Mouse (Mus musculus) adipocyte (in vitro differentiated cells): ENCODE measurements at regions not wholly inside any gene's neighbourhood (a gene's known extent, or its start where the extent isn't known, plus 50 kb on each side); places are given as distances from the start of the nearest gene placed in this dataset.
A peak's percentile ranks its signal among the peaks of the same experiment; 100 is the strongest.

Experiments used
- DNase-seq: peaks from one replicate; pipeline ENCODE4 v3.0.0-alpha.2; 2016; ENCODE audit warnings: low spot score

DNA sequence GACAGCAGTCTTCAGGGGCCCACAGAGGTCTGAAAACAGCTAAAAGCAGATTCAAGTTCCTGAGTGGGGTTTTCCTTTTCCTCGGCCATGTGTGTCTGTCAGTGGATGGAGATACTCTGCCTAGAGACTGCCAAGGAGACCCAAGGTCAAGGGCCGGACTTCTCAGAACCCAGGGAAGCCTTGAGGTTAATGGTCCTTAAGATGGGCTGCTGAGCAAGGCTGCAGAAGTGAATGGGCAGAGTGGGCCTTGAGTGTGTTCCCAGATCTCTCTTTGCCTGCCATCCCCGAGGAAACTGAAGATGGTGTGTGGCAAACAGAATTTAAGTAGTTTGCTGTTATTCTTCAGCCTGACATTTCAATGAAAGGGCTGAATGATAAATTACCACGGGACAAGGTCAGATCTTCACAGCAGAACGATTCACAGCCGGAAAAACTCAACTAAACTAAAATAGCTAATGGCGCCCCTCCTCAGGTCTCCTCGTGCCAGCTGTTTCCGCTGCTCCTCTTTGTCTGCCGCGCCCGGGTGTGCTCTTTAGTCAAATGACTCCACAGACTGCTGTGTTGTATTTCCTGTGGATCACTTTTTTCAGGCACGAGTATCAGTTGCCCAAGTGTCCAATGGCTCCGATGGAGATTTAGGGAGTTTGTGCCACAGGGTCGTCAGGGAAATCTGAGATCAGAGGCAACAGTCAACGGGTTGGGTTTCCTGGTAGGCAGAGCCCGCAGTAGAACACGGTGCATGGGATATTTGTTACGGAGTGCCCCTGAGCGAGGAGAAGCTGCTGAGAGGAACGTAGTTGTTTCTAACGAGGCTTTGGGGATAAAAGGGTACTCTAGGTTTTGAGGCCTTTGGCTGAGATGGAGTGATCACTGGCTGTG is 93.5 kb upstream of the Tut7 start:
- DNase-seq: no peak

DNA sequence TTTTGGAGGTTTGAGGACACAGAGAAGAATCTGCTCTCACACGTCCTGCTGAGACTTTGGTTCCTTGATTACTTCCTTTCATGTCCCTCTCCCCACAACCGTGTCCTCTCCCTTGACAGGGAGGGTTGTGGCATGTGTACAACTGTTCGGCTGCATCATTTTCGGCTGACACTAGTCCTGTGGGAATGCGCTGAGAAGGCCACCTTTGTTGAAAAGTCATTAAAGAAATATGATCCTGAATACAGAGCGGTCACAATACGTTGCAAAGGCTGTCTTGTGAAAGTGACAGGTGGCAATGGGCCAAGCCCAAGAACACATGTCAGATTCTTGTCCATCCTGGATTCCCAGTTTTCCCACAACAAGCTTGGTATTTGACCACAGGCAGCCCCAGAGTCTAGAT is 92.8 kb upstream of the Tut7 start:
- no peak for DNase-seq

DNA sequence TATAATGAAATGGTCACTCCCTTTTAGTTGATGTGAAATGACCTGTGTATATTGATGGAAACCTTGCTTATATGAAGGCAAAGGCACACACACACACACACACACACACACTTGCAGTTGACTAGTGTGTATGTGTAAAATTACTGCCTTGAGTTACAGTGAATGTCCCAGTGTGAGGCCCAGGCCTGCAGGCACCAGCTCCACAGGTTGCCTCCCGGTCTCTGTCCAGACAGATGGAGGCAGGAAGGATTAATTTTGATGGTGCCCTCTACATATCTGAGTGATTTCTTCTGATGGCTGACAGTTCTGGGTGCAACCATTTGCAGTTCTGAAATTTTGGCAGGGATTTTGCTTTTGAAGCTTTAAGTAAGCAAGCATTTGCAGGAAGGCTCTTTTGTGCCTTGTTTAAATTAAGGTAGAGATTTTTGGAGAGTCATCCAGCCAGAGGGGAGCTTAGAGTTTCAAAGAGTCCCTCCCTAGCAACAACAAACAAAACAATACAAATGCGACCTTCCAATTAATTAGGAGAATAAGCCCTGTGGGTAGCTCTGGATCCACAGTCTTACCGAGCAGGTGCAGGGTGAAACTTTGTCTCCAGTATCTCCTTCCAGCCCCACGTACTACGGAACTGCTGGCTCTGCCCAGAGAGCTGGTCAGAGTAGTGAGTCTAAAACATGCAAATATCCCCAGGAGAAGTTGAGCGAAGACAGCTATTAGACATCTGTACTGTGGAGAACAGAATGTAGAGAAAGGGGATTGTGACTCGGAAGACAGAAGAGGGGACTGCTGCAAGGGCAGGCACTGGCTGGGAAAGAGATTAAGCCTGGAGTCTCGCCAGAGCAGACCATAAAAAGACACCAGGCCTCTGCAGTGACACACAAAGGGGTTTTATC is 87.5 kb upstream of the Tut7 start:
- no peak for DNase-seq

DNA sequence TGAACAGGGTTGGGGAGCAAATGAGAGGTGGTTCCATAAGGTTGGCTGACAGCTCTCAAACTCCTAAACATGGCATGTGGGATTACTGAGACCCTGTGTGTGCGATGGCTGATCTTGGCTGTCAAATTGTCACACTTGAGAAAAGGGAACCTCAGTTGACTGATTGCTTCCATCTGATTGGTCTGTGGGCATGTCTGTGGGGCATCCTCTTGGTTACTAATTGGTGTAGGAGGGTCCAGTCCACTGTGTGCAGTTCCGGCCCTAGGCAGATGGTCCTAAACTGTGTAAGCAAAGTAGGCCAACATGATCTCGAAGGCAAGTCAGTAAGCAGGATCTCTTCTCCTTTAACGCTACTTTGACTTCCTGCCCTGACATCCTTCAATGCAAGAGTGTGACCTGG is 86.5 kb upstream of the Tut7 start:
- DNase-seq: no peak

DNA sequence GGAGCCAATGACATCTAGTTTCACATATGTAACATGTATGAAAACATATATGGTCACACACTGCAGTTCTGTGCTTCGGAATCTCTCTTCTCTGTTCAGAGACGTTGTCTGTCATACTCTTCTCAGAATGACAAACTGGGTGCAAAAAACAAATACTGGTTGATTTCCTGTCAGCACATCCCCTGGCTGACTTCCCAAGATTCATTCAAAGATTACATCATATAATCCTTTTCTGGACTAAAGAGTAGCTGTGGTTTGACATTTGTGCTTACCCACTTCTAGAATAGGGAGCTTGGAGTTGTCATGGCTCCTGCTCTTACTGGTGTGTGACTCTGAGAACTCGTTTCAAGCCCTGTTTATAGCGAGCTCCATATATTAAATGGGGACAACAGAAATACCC is 85.8 kb upstream of the Tut7 start:
- DNase-seq: peak; percentile 86

DNA sequence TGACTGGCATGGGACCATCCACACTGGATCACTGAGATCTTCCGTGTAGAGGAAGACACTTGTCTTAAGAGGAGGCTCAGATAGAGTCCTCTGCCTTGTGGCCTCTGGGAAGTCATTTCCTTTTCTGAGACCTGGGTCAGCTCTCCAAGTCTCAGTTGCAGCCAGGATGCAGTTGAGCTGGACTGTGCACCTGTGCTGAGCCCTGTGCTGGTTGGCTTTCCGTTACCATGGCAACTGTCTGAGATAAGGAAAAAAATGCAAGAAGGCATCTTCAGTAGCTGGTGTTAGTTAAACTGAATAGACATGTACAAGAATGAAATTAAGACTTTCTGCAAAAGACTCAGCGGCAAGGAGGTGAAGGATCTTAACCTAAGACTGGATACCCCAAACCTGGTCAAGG is 82.5 kb upstream of the Tut7 start:
- no peak for DNase-seq

DNA sequence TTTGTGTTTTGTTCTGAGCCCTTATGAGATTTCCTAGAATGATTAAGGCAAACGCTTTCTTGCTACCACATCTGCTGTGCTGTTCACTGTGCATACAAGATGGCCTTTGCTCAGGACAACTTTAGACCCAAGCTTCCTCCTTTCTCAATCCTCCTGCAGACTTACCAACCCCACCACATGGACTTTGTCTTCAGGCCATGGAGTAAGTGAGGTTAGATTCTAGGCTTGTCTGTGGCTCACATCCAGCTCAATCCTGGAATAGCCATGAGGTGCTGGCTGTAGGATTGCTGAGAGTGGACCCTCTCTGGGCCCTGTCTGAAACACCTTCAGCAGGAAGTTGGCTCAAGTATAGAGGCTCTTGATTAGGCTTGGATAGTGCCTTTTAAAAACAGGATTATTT is 81.5 kb upstream of the Tut7 start:
- DNase-seq: no peak

DNA sequence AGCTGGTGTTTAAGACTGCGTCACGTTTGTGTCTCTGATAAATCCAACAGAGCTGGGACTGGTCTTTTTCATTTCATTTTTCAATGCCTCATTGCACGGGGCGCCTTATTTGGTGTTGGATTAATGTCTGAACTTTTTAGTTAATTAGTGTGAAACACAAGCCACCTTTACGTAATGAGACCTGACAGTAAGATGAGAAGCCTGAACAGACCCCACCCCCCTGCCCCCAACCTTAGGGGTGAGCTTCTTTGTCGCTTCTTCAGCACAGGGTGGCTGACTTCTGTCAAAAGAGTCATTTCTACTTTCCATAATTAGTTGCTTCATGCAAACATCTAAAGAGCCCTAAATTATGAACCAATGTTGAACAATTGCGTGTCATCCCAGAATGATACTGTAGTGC is 76.6 kb upstream of the Tut7 start:
- DNase-seq: no peak

DNA sequence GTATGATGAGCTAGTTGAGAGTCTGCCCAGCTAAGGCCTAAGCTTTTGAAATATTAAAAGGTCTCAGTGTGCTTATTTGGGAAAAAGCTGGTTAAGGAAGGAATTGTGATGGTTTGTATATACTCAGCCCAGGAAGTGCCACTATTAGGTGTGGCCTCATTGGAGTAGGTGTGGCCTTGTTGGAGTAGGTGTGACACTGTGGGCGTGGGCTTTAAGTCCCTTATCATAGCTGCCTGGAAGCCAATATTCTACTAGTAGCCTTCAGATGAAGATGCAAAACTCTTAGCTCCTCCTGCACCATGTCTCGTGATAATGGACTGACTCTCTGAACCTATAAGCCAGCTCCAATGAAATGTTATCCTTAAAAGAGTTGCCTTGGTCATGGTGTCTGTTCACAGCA is 72.8 kb upstream of the Tut7 start:
- no peak for DNase-seq

DNA sequence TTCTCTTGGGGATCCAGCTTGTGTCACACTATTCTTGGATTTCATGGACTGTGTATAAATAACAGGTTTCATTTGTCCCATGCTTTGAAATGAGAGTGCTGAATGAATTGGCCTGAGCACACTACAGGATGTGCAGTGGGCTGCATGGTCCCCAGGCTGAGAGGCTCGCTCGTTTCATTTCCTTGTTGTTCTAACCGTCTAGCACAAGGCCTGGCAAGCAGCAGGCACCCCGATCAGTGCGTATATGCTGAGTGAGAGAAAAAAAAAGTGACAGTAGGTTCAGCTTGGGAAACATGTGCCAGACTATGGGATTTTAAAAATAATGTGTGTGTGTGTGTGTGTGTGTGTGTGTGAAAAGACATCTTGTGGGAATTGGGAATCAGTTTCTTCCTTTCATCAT is 71.1 kb upstream of the Tut7 start:
- no peak for DNase-seq

DNA sequence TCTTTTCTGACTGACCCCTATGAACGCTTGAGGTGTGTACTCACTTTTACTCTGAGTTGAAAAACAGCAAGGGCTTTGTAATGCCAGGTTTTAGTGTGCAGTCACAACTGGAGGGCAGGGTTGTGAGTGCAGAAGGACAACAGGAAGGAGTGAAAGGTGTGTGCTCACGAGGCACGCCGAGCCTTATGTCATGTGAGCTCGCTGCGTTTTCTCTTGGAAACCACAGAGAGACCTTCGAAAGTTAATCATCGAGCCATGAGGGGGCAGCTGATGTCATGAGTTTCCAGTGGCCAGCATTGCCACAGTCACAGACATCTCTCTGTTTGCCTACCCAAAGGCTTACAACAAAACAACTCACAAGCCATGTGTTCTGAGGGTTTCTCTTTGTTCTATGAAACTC is 70.0 kb upstream of the Tut7 start:
- DNase-seq: no peak

DNA sequence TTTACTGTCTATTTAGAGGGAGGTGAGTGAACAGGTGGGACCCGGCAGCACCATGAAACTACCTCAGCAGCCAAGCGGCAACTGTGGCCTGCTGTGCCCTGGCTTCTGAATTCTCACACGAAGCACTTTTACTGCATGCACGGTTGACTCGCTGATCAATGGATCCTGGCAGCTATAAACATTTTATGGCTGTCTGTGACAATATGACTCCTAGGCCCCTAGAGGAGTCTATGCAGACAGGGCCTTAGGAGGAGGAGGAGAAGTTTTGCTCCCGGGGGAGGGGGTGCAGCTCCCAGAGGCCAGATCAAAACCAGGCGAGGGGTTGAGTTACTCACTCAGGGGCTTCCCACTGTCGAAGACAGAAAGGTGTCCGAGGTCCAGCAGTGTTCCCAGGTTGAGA is 69.4 kb upstream of the Tut7 start:
- DNase-seq: no peak

DNA sequence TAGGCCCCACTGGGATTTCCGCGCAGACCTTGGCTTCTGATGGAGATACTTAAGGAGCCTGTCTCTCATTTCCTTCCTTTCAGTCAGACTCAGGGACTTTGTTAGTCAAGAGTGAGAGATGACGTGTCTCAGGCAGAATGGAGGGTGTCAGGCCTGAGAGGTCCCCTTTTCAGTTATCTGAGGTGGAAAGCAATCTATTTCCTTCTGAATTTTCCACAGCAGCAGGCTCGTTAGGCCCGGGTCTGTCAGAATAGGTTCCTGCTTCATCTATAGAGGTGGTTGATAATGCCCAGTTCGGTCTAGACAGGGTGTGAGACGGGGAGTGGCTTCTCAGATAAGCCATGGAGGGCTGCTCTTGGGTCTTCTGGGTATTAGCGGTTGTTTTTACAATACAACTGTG is 68.8 kb upstream of the Tut7 start:
- DNase-seq: no peak

DNA sequence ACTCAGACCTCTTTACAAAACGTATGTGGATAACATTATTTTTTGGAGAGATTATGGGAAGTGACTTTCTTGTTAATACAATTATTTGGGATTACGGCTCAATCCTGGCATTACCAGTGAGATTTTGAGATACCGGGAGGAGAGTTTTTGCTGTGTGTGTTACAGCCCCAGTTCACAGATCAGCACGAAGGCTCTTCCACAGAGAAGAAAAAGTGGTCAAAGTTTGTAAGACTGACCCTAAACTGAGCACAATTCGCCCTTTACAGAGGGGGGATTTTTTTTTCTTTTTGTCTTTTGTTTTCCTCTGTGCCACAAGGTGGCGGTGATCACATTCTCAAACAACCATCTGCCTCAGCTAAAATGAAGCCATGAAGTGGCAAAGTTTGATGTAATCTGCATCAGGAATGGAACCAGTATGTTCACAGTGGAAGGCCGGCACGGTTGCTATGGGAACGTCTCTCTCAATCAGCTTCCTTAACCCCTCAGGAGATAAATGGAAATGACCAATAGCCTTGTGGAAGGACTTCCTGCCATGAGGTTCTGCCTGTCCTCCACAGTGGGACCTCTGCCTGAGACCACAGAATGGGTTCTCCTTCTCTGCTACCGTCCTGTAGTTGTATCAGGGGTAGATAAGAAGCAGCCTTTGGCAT is 66.6 kb upstream of the Tut7 start:
- peak; percentile 83 for DNase-seq

DNA sequence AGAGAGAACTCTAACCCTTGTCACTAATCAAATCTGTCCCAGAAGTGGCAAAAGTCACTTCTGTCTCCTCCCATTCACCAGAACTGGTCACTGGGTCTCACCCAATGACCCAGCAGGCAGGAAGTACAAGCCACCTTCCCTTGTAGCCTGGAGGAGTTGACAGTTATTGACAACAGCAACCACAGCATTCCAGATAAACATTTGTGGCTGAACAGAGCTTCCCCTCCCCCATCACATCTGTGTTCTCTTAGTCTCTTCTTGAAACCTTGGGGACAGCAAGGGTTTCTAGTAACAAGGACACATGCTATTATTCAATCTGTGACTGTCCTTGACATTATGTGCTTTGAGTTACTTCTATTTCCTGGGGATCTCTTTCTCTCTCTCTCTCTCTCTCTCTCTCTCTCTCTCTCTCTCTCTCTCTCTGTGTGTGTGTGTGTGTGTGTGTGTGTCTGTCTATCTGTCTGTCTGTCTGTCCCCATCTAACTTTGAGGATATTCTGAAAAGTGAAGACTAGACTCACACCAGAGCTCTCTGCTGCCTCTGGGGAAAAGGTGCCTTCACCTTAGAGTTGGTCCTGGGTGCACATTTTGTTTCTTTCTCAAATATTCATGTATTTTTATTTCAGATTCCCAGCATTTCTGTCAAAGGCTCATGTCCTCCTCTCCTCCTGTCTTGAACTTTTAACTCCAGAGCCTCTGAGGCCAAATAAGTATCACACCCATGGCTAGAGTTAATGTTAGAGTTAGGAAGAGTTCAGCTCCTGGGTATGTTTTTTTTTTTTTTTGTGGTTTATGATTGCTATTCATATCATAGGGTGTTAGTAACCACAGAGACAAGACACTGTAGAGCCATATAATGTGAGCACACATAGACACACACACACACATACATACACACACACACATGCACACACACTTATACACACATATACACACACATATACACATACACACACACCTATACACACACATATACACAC is 65.4 kb upstream of the Tut7 start:
- DNase-seq: peak; percentile 80

DNA sequence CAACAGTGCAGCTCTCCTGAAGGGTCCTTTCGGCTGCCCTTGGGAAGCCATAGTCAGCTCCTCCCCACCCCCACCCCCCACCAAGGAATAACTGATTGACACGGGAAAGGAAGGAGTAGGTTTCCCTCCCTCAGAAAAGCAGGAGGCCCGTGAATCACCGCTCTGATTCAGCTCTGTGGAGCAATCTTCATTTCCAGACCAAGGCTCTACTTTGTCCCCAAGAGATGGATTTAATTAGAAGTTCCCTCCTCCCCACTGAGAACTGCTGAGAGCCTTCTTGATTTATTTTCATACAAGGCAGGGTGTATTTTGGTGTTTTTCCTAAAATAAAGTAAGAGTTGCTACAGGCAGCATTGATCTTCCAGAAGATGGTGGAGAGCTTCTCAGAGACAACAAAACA is 64.4 kb upstream of the Tut7 start:
- peak; percentile 75 for DNase-seq

DNA sequence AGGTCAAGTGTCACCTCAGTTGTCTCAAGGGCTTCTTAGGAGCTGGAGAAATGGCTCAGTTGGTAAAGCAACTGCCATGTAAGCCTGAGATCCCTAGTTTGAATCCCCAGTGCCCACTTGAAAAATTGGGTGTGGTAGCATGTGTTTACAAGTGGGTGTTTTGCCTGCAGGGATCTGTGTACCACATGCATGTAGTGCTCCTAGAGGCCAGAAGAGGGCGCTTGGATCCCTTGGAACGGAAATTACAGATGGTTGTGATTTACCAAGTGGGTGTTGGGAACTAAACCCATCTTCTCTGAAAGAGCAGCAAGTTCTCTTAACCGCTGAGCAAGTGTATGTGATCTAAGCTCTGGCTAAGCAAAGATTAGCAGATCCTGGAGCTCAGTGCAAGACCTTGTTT is 63.6 kb upstream of the Tut7 start:
- DNase-seq: peak; percentile 35

DNA sequence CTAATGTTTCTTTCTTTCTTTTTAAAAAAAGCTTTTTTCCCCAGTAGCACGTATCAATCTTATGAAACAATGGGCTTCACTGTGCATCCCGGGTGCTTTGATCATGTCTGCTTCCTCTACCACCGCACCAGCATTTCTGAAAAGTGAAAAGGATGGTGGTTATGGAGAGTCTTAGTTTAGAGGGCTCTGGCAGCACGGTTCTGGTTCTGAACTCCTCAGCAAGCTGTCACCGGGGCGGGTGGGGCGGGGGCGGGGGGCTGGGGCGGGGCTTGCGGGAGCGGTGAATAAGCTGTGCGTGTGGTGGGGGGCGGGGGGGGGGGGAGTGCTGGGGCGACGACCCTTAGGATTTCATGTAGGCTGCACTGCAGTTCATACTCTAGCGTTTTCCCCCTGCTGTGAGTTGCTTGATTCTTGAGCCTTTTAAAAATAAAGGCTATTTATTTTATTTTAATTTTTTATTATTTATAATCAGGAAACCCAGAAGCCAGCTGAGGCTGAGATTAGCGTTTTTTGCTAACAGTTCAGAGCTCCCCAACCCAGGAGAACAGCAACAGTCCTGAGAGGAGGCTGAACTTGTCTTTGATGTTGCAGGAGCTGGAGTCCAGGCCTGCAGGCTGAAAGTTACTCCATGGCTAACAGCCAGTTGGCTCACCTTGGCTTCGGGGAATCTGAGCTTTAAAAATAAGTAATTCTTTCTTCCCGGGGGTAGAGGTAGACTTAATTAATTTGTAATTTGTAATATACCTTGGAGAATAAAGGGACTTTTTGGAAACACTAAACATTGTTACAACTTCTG is 59.2 kb upstream of the Tut7 start:
- DNase-seq: no peak

DNA sequence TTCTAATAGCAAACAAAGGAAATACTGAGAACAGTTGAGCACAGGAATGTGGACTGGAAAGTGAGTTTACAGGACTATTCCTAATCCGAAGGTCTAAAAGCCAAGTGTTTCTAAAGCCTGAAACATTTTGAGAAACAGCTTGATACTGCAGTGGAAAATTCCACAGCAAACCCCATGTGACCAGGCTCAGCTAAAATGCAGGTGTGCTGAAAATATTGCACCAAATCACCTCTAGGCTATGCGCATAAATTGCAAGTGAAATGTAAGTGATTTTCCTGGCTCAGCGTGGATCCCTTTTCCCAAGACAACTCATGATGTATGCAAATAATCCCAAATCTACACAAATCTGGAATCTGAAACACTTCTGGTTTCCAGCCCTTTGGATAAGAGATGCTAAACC is 57.1 kb upstream of the Tut7 start:
- no peak for DNase-seq

DNA sequence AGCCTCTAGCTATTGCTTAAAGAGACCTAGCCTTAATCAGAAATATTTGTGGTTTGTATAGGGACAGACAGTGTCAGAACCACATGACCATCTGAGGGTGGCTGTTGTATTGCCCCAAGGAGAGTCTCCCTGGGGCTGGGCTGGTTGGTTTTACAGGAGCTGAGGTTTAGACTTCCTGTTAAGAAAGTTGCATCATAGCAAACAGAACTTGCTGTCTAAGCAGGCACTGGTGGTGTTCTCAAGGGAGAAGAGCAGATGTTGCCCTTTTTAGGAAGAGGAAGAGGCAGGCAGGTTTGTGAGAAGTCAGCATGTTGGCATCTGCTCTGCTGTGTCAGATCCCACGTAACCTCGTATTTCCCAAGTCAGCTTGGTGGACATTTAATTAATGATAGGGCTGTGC is 52.7 kb upstream of the Tut7 start:
- DNase-seq: peak; percentile 87
